Mouse (Mus musculus) retina, postnatal 1 day (tissue): Measurements from ENCODE around the gene Mad1l1.

Experiments used
- DNase-seq: peaks from one replicate; pipeline ENCODE4 v3.0.0-alpha.2; 2012

The Mad1l1 gene

GRCm38 (mm10) chr5:140258035-140258434 is 63.3 kb downstream of the Mad1l1 start:
- DNase-seq = no peak

GRCm38 (mm10) chr5:140257439-140257838 is 63.9 kb downstream of the Mad1l1 start:
- DNase-seq = no peak

DNA sequence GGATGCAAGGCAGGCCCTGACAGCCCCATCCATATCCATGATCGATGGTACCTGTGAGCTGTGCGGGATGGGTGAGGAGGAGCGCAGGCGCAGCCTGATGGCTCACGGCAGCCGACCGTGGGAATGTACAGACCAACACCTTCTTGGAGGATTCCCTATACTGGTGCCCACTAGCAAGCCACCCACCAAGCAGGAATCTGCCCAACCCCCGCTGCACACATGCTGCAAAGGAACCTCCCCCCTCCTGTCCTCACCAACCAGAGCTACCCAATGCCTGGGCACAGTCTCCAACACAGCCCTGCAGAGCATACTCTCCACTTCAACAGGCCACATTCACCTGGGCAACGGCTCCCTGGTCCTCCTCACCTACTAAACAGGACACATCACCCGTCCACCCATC is 64.7 kb downstream of the Mad1l1 start:
- no peak for DNase-seq

DNA sequence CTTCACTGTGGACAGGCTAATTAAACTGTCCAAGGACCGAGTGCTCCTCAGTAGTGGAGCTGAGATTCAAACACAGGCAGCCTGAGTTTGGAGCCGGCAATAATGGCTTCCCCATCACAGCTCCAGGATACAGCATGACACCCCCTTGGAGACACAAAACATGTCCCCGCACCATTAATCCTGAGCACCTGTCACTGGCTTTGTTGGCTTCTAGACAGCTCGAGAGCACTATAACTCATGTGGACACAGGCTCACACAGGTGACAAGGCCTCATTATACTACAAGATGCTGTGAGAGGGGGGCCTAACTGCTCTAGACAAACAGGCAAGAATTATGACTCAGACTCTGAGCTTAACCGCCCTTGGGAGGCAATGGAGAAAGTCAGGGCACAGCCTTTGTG is 66.1 kb downstream of the Mad1l1 start:
- no peak for DNase-seq

- no peak for DNase-seq
These were observed 66.7 kb downstream of the Mad1l1 start for GRCm38 (mm10) chr5:140254656-140255055.

- no peak for DNase-seq
These were observed 69.4 kb downstream of the Mad1l1 start for GRCm38 (mm10) chr5:140251989-140252388.

DNA sequence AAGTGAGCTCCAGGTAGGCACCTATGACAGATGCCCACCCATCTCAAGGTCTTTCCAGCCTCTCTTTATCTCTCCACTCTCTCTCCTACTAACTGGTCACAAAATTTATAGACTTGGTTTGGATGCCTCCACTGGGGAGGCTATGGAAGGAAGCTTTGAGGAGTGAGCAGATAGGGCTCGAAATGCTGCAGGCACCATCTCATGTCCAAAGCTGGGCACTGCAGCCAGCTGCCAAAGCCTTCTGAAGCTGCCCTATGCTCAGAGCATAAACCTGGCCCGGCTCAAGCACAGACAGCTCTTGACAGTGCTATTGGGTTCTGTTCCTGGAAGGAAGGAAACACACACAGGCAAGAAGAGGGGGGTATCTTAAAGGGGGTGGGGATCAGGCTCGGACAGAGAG is 71.0 kb downstream of the Mad1l1 start:
- DNase-seq = no peak

DNA sequence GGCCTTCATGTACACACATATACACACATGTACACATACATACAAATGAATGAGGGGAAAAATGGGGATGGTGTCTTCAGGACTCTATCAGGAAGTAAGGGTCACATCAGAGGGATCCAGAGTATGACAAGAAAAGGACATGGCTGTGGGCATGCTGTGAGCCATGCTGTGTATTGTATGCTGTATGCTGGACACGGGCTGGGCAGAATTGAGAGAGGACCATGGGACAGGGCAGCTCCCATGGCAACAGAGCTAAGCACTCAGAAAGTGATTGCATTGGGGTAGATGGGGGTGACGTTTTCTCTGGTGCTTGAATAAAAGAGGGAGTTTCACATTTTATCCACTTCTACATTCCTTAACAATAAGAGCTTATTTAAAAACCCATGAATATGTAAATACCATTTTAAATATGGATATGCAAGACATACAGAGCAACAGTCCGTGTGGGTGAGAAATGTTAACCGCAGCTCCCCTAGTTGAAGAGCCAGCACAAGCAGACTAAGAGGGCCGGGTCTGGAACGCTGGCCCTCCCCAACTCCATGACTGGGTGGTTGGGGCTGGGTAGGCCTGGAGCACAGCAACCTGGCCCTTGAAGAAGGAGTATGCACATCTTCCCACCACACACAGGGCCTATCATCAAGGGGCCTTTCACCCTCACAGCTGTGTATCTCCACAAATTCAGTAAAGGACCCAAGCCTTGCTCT is 71.8 kb downstream of the Mad1l1 start:
- no peak for DNase-seq

DNA sequence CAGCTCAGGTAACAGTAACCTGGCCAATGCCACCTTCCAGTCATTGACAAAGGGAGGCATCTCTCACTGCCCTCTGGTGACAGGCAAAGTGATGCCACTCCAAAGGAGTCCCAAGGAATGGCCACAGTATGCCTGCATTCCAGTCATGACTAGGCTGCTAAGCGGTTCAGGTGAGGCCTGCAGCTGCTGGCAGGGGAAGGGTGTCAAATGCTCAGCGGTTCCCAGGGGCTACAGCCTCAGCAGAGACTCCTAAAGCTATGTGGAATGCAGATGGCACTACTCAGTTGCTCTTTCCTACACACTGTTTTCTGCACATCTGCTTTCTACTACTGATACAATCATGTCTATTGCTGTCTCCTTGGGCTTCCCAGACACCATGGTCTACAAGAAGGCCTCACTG is 73.3 kb downstream of the Mad1l1 start:
- DNase-seq = no peak

- no peak for DNase-seq
These were observed 81.1 kb downstream of the Mad1l1 start for GRCm38 (mm10) chr5:140240235-140240634.

- DNase-seq = no peak
These were observed 82.5 kb downstream of the Mad1l1 start for GRCm38 (mm10) chr5:140238880-140239279.

DNA sequence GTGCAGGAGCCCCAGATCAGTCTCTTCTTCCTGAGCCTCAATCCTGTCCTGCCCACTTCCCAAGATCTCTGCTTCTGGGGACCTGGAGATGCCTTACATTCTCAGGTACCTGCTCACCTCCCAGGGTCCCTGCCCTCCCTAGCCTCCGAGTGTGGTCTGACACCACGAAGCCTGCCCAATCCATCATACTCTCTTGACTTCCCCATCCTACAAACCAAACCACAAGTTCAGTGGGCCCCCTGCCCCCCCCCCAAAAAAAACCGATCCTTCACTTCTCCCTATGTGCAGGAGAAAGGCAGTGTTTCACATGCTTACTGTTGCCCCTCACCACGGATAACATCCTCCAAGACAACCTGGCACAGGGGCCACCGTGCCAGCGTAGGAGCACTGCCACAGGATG is 90.5 kb downstream of the Mad1l1 start:
- DNase-seq = no peak

GRCm38 (mm10) chr5:140228306-140228705 is 93.0 kb downstream of the Mad1l1 start:
- DNase-seq = no peak

DNA sequence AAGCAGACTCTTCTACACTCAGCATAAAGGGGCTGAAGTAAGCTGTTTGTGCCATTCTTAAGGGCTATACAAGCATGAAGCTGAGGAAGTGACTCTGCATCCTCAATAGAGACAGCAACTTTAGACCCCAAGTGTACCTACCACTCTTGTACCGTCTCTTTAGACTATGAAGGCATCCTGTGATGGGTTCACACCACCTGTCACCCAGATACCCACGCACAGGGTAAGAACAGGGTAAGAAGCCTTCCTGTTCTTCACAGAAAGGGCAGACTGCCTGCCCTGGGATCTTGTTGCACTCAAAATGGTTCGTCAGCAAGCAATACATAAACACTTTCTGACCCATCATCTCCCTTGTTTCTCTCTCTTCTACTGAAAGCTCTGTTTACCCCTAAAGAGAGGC is 94.5 kb downstream of the Mad1l1 start:
- DNase-seq = no peak

DNA sequence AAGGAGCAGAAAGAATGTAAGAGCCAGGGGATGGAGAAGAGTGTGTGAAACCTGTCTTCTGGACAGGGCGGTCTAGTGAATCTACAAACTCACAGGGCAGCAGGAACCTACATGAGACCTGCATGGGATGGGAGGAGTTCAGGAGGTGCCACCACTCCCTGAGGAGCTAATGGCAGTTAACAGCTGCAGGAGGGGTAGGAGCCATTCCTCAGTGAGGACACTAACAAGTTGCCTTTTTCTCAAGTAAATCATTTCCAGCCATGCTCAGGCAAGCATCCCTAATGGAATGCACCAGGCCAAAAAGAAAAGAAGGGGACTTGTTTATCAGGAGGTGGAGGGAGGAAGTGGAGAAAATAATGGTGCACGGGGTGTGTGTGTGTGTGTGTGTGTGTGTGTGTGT is 95.5 kb downstream of the Mad1l1 start:
- no peak for DNase-seq

- DNase-seq = no peak
These were observed 96.2 kb downstream of the Mad1l1 start for GRCm38 (mm10) chr5:140225103-140225502.

DNA sequence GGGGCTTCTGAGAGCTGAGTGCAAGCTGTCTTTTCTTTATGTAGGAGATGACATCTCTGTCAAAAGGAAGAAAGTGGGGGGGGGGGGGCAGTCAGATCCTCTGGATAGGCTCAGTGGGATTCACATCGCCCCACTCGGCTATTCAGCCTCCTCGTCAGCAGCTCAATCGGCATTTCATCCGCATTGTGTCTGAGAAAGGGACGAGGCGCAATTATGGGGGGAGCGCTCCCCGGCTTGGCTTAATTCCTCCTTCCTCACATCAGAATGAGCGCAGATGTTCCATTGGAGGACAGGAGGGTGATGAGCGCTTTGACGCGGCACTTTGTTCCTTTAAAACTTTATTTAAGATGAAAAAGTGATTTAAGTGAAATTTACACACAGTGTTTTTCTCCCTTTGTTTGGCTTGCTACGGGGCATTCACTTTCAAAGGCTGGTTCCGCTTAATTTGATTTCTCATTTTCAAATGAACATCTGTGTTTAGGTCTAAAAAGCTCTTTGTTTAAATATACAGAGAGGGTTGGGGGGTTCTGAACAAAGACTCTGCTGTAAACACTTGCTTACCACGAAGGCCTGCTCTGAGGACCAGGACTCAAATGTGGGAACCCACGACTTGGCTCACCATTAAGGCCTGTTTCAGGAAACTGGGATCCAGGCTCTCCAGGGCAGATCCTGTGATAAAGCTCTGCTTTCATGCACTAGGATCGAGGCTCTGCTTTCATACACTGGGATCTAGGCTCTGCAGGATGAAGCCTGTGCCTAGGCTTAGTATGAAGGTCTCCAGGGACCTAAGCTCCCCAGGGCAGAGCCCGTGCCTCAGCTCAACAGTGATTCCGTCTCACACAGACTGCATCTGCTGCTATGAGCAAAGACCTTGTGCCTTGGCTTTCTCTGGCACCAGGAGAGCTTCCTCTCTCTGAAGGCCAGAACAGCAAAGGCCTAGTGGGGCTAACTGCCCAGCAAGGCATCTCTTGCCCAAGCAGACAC is 98.0 kb downstream of the Mad1l1 start:
- no peak for DNase-seq

DNA sequence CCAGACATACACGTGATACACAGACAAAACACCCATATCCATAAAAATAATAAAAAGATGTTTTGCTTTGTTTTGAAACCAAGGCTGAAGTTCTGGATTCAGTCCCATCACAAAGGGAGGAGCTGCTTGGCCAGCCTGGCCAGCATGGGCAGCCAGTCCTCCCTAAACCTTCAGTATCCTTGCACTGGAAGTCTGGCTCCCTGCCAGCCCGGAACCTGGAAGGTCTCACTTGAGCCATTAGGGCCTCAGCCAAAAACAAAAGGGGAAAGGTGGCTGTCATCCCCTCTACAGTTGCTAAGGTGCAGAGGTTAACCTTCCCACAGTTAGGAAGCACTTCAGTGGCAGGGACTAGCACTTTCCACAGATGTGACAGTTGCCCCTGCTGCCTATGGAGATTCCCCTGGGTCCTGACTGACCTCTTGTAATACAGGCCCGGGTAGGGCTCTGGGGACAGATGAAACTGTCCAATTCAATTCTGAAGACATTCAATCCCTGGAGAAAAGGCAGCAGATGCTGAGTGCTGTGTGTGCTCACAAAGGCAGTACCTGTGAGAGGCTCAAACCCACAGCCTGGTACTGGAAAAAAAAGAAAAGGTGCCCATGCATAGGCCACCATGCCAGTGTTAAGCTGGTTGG is 100.2 kb downstream of the Mad1l1 start:
- DNase-seq = no peak

DNA sequence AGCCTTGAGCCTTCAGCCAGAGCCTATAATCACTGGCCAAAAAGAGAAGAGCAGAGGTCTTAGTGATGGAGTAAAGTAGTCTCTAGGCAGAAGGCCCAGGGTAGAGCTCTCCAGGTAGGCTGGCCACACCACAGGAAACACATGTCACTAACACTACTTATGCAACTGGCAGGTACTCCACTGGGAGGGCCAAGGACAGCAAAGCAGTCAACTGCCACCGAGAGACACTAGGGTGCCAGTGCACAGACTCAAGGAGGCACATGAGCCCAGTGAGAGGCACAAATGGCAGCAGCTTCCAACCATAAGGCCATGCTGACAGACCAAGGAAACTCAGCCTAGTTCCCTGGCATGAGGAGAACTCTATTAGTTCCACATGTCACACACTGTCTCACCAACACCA is 102.1 kb downstream of the Mad1l1 start:
- no peak for DNase-seq

GRCm38 (mm10) chr5:140217900-140218299 is 103.5 kb downstream of the Mad1l1 start:
- DNase-seq = no peak

GRCm38 (mm10) chr5:140217083-140217482 is 104.3 kb downstream of the Mad1l1 start:
- no peak for DNase-seq

DNA sequence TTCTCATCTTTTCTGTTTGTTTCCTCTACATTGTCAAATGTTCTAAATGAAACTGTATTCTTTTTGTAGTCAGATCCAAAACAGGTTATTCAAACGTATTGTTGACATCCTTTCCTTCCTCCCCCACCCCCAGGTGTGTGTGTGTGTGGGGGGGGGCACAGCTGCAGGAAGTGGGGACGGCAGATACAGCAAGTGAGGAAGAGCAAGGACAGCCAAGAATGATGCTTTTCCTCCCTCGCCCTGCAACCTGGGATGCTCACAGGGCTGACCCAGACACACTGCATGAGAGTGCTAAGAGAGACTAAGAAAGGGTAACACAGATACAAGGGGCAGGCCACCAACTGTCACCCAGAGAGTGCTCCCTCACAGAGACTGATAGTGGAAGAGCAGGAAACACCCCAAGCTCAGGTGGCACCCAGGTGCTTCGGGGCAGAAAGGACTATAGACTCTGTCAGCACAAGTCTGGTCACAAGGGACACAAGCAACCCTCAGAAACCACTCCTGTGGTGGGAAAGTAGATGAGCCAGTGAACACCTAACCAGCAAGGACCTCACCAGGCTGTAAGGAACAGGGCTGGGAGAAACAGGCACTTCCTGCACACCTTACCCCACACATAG is 105.8 kb downstream of the Mad1l1 start:
- no peak for DNase-seq

- DNase-seq = no peak
These were observed 108.4 kb downstream of the Mad1l1 start for GRCm38 (mm10) chr5:140213001-140213400.
